Mouse (Mus musculus) limb, embryonic 15.5 days (tissue): Measurements from ENCODE around the gene Nr2f2. TPM values are rescaled to one million over a fixed set of nuclear protein-coding genes. Genes with fewer than 3 reads are reported as not detected.

ENCODE experiments used
- ATAC-seq: fragments of 200-750 bp; cut with Nextera tagmentation; 2 replicates; pipeline ENCODE4 v1.8.0; 2017; ENCODE audit warnings: low read depth, moderate TSS enrichment; ENCODE audit not compliant: insufficient number of reproducible peaks, low FRiP score, low TSS enrichment
- H3K27ac ChIP-seq: fragments of 300-500 bp; sonication (generic); 2 replicates; pipeline ENCODE4 v1.5.1; 2015; ENCODE audit warnings: moderate library complexity, mild to moderate bottlenecking, inconsistent platforms
- H3K27me3 ChIP-seq: fragments of 300-500 bp; sonication (generic); 2 replicates; pipeline ENCODE4 v1.6.1; 2015; ENCODE audit warnings: inconsistent platforms
- H3K36me3 ChIP-seq: fragments of 300-500 bp; sonication (generic); 2 replicates; pipeline ENCODE4 v1.6.1; 2015; ENCODE audit warnings: inconsistent platforms
- H3K4me1 ChIP-seq: fragments of 300-500 bp; sonication (generic); 2 replicates; pipeline ENCODE4 v1.6.1; 2015; ENCODE audit warnings: inconsistent platforms
- H3K4me2 ChIP-seq: fragments of 300-500 bp; sonication (generic); 2 replicates; pipeline ENCODE4 v1.6.1; 2015; ENCODE audit warnings: mild to moderate bottlenecking, inconsistent platforms
- H3K4me3 ChIP-seq: fragments of 300-500 bp; sonication (generic); 2 replicates; pipeline ENCODE4 v1.5.1; 2015; ENCODE audit warnings: mild to moderate bottlenecking, inconsistent platforms
- H3K9ac ChIP-seq: fragments of 300-500 bp; sonication (generic); 2 replicates; pipeline ENCODE4 v1.6.1; 2015; ENCODE audit warnings: inconsistent platforms
- H3K9me3 ChIP-seq: fragments of 300-500 bp; sonication (generic); 2 replicates; pipeline ENCODE4 v1.6.1; 2016; ENCODE audit warnings: inconsistent platforms
- WGBS: fragments of 180-500 bp; shearing (Covaris S2); methylation state at CpG from one replicate; pipeline ENCODE4 v1.1.7; 2015; 5-methylcytosine and 5-hydroxymethylcytosine counted together
- polyA plus RNA-seq: library from polyadenylated mRNA; unstranded; fragments of >200 nt; fragmentation: Nextera tagmentation; extraction: Ambion mirVana; gene quantifications from 2 replicates; pipeline ENCODE4 v1.2.1, GENCODE M21; 2015

Nr2f2 gene
- polyA plus RNA-seq, 1 experiment from 2014 or later: 34.7 TPM

GRCm38 (mm10) chr7:70328206-70329036 lies 38.1 kb downstream of the Nr2f2 start:
- no peak overlapping the region for H3K4me2 ChIP-seq
- no peak overlapping the region for H3K27ac ChIP-seq
- H3K36me3 ChIP-seq: no peaks in the 10 kb centered on the region
- 12% methylated on average over 10 of the region's 10 CpGs for WGBS
- H3K4me1 ChIP-seq: peaks cover 32% of the 10 kb centered on the region
- no peaks in the 10 kb centered on the region for H3K9me3 ChIP-seq
- H3K27me3 ChIP-seq: peaks cover 97% of the 10 kb centered on the region
- no peak overlapping the region for H3K9ac ChIP-seq
- ATAC-seq: no peak
- no peak overlapping the region for H3K4me3 ChIP-seq

- Histone ChIP-seq H3K27ac (no peak overlapping the region), H3K9ac (no peak overlapping the region), H3K4me2 (no peak overlapping the region), H3K9me3 (no peaks in the 10 kb centered on the region), H3K4me1 (peaks cover 27% of the 10 kb centered on the region), H3K4me3 (no peak overlapping the region), H3K27me3 (peaks cover 97% of the 10 kb centered on the region), H3K36me3 (no peaks in the 10 kb centered on the region)
- ATAC-seq: no peak
- 17% methylated on average over 2 of the region's 2 CpGs for WGBS
Measured at GRCm38 (mm10) chr7:70327191-70327590, 39.3 kb downstream of the Nr2f2 start.

GRCm38 (mm10) chr7:70326176-70327035 lies 40.1 kb downstream of the Nr2f2 start:
- ATAC-seq: no peak
- WGBS: 3% methylated on average over 21 of the region's 21 CpGs
- Histone ChIP-seq H3K4me3 (no peak overlapping the region), H3K9me3 (no peaks in the 10 kb centered on the region), H3K27me3 (peaks cover 94% of the 10 kb centered on the region), H3K36me3 (no peaks in the 10 kb centered on the region), H3K27ac (no peak overlapping the region), H3K4me2 (no peak overlapping the region), H3K4me1 (peaks cover 19% of the 10 kb centered on the region), H3K9ac (no peak overlapping the region)

GRCm38 (mm10) chr7:70325381-70325780 lies 41.2 kb downstream of the Nr2f2 start:
- 2% methylated on average over 18 of the region's 18 CpGs for WGBS
- H3K9ac ChIP-seq: no peak overlapping the region
- no peaks in the 10 kb centered on the region for H3K9me3 ChIP-seq
- peaks cover 10% of the 10 kb centered on the region for H3K4me1 ChIP-seq
- no peak overlapping the region for H3K4me3 ChIP-seq
- H3K27me3 ChIP-seq: peaks cover 84% of the 10 kb centered on the region
- no peak overlapping the region for H3K4me2 ChIP-seq
- H3K27ac ChIP-seq: no peak overlapping the region
- H3K36me3 ChIP-seq: no peaks in the 10 kb centered on the region
- no peak for ATAC-seq

- no peak for ATAC-seq
- Histone ChIP-seq H3K27ac (no peak overlapping the region), H3K4me3 (no peak overlapping the region), H3K9me3 (no peaks in the 10 kb centered on the region), H3K4me2 (no peak overlapping the region), H3K9ac (no peak overlapping the region), H3K4me1 (peaks cover 7% of the 10 kb centered on the region), H3K27me3 (peaks cover 77% of the 10 kb centered on the region), H3K36me3 (no peaks in the 10 kb centered on the region)
- 21% methylated on average over 5 of the region's 5 CpGs for WGBS
Measured at GRCm38 (mm10) chr7:70324541-70324940, 42.0 kb downstream of the Nr2f2 start.

GRCm38 (mm10) chr7:70324041-70324440 lies 42.5 kb downstream of the Nr2f2 start:
- H3K9me3 ChIP-seq: no peaks in the 10 kb centered on the region
- H3K27ac ChIP-seq: no peak overlapping the region
- no peak overlapping the region for H3K4me2 ChIP-seq
- H3K27me3 ChIP-seq: peaks cover 72% of the 10 kb centered on the region
- no peaks in the 10 kb centered on the region for H3K36me3 ChIP-seq
- H3K4me3 ChIP-seq: no peak overlapping the region
- ATAC-seq: no peak
- peaks cover 7% of the 10 kb centered on the region for H3K4me1 ChIP-seq
- WGBS: 14% methylated on average over 9 of the region's 9 CpGs
- H3K9ac ChIP-seq: no peak overlapping the region

GRCm38 (mm10) chr7:70305716-70306115 lies 60.8 kb downstream of the Nr2f2 start:
- 56% methylated on average over 7 of the region's 7 CpGs for WGBS
- no peaks in the 10 kb centered on the region for H3K4me1 ChIP-seq

GRCm38 (mm10) chr7:70304426-70304825 lies 62.1 kb downstream of the Nr2f2 start:
- Histone ChIP-seq H3K4me2 (no peak overlapping the region), H3K27ac (no peak overlapping the region), H3K27me3 (no peaks in the 10 kb centered on the region), H3K36me3 (no peaks in the 10 kb centered on the region), H3K4me3 (no peak overlapping the region), H3K4me1 (no peaks in the 10 kb centered on the region), H3K9me3 (no peaks in the 10 kb centered on the region), H3K9ac (no peak overlapping the region)
- no peak for ATAC-seq

More at GRCm38 (mm10) chr7:70305716-70306115, 60.8 kb downstream of the Nr2f2 start:
- no peak overlapping the region for H3K9ac ChIP-seq
- no peaks in the 10 kb centered on the region for H3K27me3 ChIP-seq
- H3K4me2 ChIP-seq: no peak overlapping the region
- H3K9me3 ChIP-seq: no peaks in the 10 kb centered on the region
- no peak overlapping the region for H3K27ac ChIP-seq
- H3K36me3 ChIP-seq: no peaks in the 10 kb centered on the region
- H3K4me3 ChIP-seq: no peak overlapping the region
- no peak for ATAC-seq
